ENCODE assay signal across 8 mouse cellular contexts in the genomic region with DNA sequence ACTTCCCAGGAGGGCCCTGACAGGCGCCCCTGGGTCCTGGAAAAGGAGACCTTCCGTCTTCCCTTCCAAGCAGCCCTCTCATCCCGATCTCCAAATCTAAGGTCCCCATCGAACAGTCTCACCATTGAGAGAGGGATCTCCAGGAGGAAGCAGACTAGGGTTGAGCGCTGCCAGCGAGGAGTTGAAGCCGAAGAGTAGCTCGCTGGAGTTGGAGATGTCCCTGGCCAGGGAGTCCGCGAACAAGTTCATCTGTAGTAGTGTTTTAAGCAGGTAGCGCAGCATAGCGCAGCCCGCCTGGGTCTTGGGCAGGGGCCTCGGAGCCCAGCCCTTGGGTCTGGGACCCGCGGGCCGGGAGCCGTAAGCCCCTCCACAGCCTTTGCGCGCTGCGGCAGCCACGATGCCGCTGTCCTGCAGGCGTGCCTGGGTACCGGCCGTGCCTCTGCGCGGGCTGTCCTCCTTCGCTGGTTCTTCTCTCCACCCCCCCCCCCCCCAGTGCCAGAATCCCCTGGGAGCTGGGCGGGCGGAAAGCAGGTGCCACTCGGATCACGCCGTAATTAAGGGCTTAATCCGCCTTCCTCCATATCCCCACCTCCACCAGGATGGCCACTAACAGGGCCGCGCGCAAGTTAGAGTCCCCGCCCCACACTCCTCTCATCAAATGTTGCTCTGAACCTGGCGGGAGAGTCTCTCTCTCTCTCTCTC. TPM values are rescaled to one million over a fixed set of nuclear protein-coding genes. Genes with fewer than 3 reads are reported as not detected.
A peak's percentile ranks its signal among the peaks of the same experiment; 100 is the strongest.
DNase-seq lines count a peak whose midpoint lies in the region; ATAC-seq and TF ChIP-seq lines count a peak whose summit lies in the region.

A gene (minus strand): TSS at position 527 of the 702 bp plus-strand sequence.

- no peak within 1 kb of the TSS for H3K27ac ChIP-seq in heart, adult 2 months
- no peak within 1 kb of the TSS for H3K27ac ChIP-seq in stomach, embryonic 15.5 days
- H3K27ac ChIP-seq in thymus, adult 2 months (ENCODE audit: control insufficient read depth, insufficient read depth, low read length) = no peak within 1 kb of the TSS

- TF ChIP-seq CTCF in heart, adult 2 months (IDR thresholded peaks at IDR 0.05) = no peak
- TF ChIP-seq CTCF in thymus, adult 2 months (IDR thresholded peaks at IDR 0.05; ENCODE audit: borderline replicate concordance, control insufficient read depth, extremely low read depth, insufficient read depth, low read length, poor library complexity) = no peak

- no peaks in the 10 kb centered on the region for H3K79me2 ChIP-seq in heart, adult 2 months (replicated peaks; ENCODE audit: control insufficient read depth, insufficient read depth, low read length)

- ATAC-seq in stomach, embryonic 15.5 days (ENCODE audit: insufficient read depth, low FRiP score, low read depth) = no peak

- intact Hi-C loops in heart, adult 2 months (cut with DNase I) = no loop called here
- intact Hi-C loops in heart, postnatal 36 days (cut with DNase I) = no loop called here
- intact Hi-C loops in left cerebral cortex, postnatal 25 days (cut with DNase I) = loop anchor here (5.0 kb wide), 1 partner anchor 499 kb away; no protein-coding TSS in a partner anchor

- no peaks in the 10 kb centered on the region for H3K9me3 ChIP-seq in stomach, embryonic 15.5 days

- H3K27me3 ChIP-seq in heart, adult 2 months (ENCODE audit: control insufficient read depth, insufficient read depth, low read length) = peaks cover 6% of the 10 kb centered on the region; the same call in 1 of the 2 replicates
- H3K27me3 ChIP-seq in stomach, embryonic 15.5 days (replicated peaks) = peaks cover 78% of the 10 kb centered on the region
- peaks cover 3% of the 10 kb centered on the region; the same call in 1 of the 2 replicates for H3K27me3 ChIP-seq in thymus, adult 2 months (ENCODE audit: control insufficient read depth, insufficient read depth, low read length)

- no peak within 1 kb of the TSS for H3K9ac ChIP-seq in heart, adult 2 months (ENCODE audit: low read depth, low read length)
- H3K9ac ChIP-seq in stomach, embryonic 15.5 days = no peak within 1 kb of the TSS

- peak in 1 of 2 experiments; percentile 23 for DNase-seq in heart, adult 2 months
- DNase-seq in heart, postnatal 36 days = no peak
- peak; percentile 44 for DNase-seq in testis, postnatal 10 days (ENCODE audit: low spot score)
- no peak for DNase-seq in testis, postnatal 14 days (ENCODE audit: low spot score)
- no peak for DNase-seq in left cerebral cortex, postnatal 25 days (ENCODE audit: low spot score in 2 of 2)
- no peak for DNase-seq in urinary bladder, adult 2 months (ENCODE audit: low spot score)
- no peak for DNase-seq in thymus, adult 2 months

- H3K4me2 ChIP-seq in stomach, embryonic 15.5 days = peak within 1 kb of the TSS; percentile 47

- WGBS in heart, adult 2 months = 1% methylated on average over 40 of the region's 40 CpGs
- under 1% methylated on average over 40 of the region's 40 CpGs for WGBS in stomach, embryonic 15.5 days
- 3% methylated on average over 40 of the region's 40 CpGs for WGBS in thymus, adult 2 months

- no peak for TF ChIP-seq POLR2A in heart, adult 2 months (IDR thresholded peaks at IDR 0.05; ENCODE audit: insufficient read depth, low read depth, low read length)
- TF ChIP-seq POLR2A in thymus, adult 2 months (IDR thresholded peaks at IDR 0.05; ENCODE audit: control insufficient read depth, extremely low read depth, insufficient read depth, low read length, poor library complexity) = no peak

- no peaks in the 10 kb centered on the region for H3K4me1 ChIP-seq in heart, adult 2 months (ENCODE audit: control insufficient read depth, insufficient read depth, low read length)
- H3K4me1 ChIP-seq in stomach, embryonic 15.5 days = peaks cover 11% of the 10 kb centered on the region
- no peaks in the 10 kb centered on the region for H3K4me1 ChIP-seq in thymus, adult 2 months (replicated peaks; ENCODE audit: control insufficient read depth, insufficient read depth, low read length)

- TF ChIP-seq EP300 in heart, adult 2 months (IDR thresholded peaks at IDR 0.05; ENCODE audit: insufficient read depth, low read depth, low read length) = no peak

- H3K4me3 ChIP-seq in heart, adult 2 months = peak within 1 kb of the TSS; percentile 23; the same call in 1 of the 2 replicates
- peak within 1 kb of the TSS; percentile 24 for H3K4me3 ChIP-seq in stomach, embryonic 15.5 days (replicated peaks)
- H3K4me3 ChIP-seq in thymus, adult 2 months (ENCODE audit: control insufficient read depth, insufficient read depth, low read length) = no peak within 1 kb of the TSS

- no peaks in the 10 kb centered on the region for H3K36me3 ChIP-seq in heart, adult 2 months (ENCODE audit: control insufficient read depth, insufficient read depth, low read length)
- H3K36me3 ChIP-seq in stomach, embryonic 15.5 days = no peaks in the 10 kb centered on the region
- no peaks in the 10 kb centered on the region for H3K36me3 ChIP-seq in thymus, adult 2 months (ENCODE audit: control insufficient read depth, insufficient read depth, low read length)

RNA-seq across cellular contexts. Expression of the gene that starts here (rescaled TPM):
- total RNA-seq in heart, adult 2 months (2021) = not detected
- polyA plus RNA-seq in heart, adult 2 months (2012; rRNA removed) = 0.29 TPM in 1 of 2 replicates, not detected in the other
- total RNA-seq in heart, postnatal 36 days (2021) = not detected
- 10 to 100 TPM; 33.4 to 33.6 TPM for total RNA-seq in left cerebral cortex, postnatal 25 days (2021)
- polyA plus RNA-seq in stomach, embryonic 15.5 days (2015; fragmentation: Nextera tagmentation; extraction: Ambion mirVana) = 0.08 and 0.15 TPM in 2 replicates
- polyA plus RNA-seq in urinary bladder, adult 2 months (2012; rRNA removed) = 0.07 and 0.12 TPM in 2 replicates
- 0.78 and 0.94 TPM in 2 replicates for polyA plus RNA-seq in thymus, adult 2 months (2012; rRNA removed)

Comparison
In these comparisons a context has a peak if more than half of its experiments do, and no peak if none do; other contexts are left out.
1. RNA of the gene that starts here (total RNA-seq): 33.4 to 33.6 TPM in left cerebral cortex, postnatal 25 days; not detected in heart, postnatal 36 days and not detected in heart, adult 2 months; every median in the first group is over 10 times any median in the second.